Mouse (Mus musculus) thymus, adult 2 months (tissue): Measurements from ENCODE around the gene Pip5kl1. TPM values are rescaled to one million over a fixed set of nuclear protein-coding genes. Genes with fewer than 3 reads are reported as not detected.
A peak's percentile ranks its signal among the peaks of the same experiment; 100 is the strongest.

Source experiments
- DNase-seq: peaks from one replicate; pipeline ENCODE4 v3.0.0; 2021
- H3K27ac ChIP-seq: fragments of 200-500 bp; 2 replicates; pipeline ENCODE4 v1.5.1; 2012; ENCODE audit warnings: low read length, control low read depth; ENCODE audit not compliant: control insufficient read depth, insufficient read depth
- H3K27me3 ChIP-seq: fragments of 200-500 bp; 2 replicates; pipeline ENCODE4 v1.6.1; 2012; ENCODE audit warnings: mild to moderate bottlenecking, low read length, moderate library complexity, mixed read lengths; ENCODE audit not compliant: control insufficient read depth, insufficient read depth
- H3K36me3 ChIP-seq: fragments of 200-500 bp; 2 replicates; pipeline ENCODE4 v1.6.1; 2012; ENCODE audit warnings: mild to moderate bottlenecking, low read length, moderate library complexity; ENCODE audit not compliant: control insufficient read depth, insufficient read depth
- H3K4me1 ChIP-seq: fragments of 200-500 bp; replicated peaks from 2 replicates; pipeline ENCODE4 v1.6.1; 2012; ENCODE audit warnings: low read length; ENCODE audit not compliant: control insufficient read depth, insufficient read depth
- H3K4me3 ChIP-seq: fragments of 200-500 bp; 2 replicates; pipeline ENCODE4 v1.5.1; 2012; ENCODE audit warnings: mild to moderate bottlenecking, low read length, control low read depth, moderate library complexity; ENCODE audit not compliant: control insufficient read depth, insufficient read depth
- CTCF ChIP-seq: fragments of 200-500 bp; IDR thresholded peaks from 2 replicates; pipeline ENCODE4 v1.5.1; 2012; ENCODE audit warnings: mild to moderate bottlenecking, control low read depth, low read length, moderate library complexity, borderline replicate concordance; ENCODE audit not compliant: control insufficient read depth, poor library complexity, insufficient read depth; ENCODE audit errors: extremely low read depth
- POLR2A ChIP-seq: fragments of 200-500 bp; IDR thresholded peaks from 2 replicates; pipeline ENCODE4 v1.6.1; 2012; ENCODE audit warnings: mild to moderate bottlenecking, low read length, control low read depth, moderate library complexity; ENCODE audit not compliant: control insufficient read depth, poor library complexity, insufficient read depth; ENCODE audit errors: extremely low read depth
- WGBS: fragments of 180-500 bp; shearing (Covaris S2); methylation state at CpG from one replicate; pipeline ENCODE4 v1.1.7; 2018; 5-methylcytosine and 5-hydroxymethylcytosine counted together
- polyA plus RNA-seq: library from polyadenylated mRNA; depleted of rRNA; stranded (reverse); fragments of >200 nt; gene quantifications from 2 replicates; pipeline ENCODE4 v1.2.3, GENCODE M21; 2012

The Pip5kl1 gene
- polyA plus RNA-seq, 1 experiment: 0.92 TPM

DNA sequence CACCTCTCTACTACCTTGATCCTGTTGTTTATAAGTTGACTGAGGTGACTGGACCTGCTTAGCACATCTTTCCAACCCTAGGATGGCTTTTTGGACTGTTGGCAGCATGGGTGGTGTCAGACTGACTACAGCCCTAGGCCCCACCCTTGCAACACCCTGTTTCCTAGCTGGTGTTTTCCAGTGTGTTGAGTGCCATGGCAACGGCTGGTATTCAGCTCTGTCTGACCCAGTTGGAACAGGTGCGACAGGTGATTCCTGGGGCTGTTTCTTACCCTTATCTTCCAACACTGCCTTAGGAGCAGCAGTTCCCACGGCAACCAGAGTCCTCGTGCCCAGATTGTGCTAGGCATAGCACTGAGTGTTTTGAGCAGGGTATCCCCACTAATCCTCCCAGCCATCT, 36.1 kb upstream of the Pip5kl1 start:
- DNase-seq: no peak
- Histone ChIP-seq H3K27ac (no peak overlapping the region), H3K4me3 (peak overlapping the region; percentile 15; the same call in 1 of the 2 replicates), H3K36me3 (no peaks in the 10 kb centered on the region), H3K4me1 (peaks cover 61% of the 10 kb centered on the region), H3K27me3 (peaks cover 7% of the 10 kb centered on the region; the same call in 1 of the 2 replicates)
- 59% methylated on average over 4 of the region's 4 CpGs for WGBS
- TF ChIP-seq CTCF (no peak), POLR2A (no peak)

GRCm38 (mm10) chr2:32539452-32539981, 35.1 kb upstream of the Pip5kl1 start:
- H3K27ac ChIP-seq: no peak overlapping the region
- no peaks in the 10 kb centered on the region for H3K36me3 ChIP-seq
- no peak for TF ChIP-seq CTCF
- no peak for TF ChIP-seq POLR2A
- H3K4me1 ChIP-seq: peaks cover 64% of the 10 kb centered on the region
- 78% methylated on average over 14 of the region's 14 CpGs for WGBS
- peaks cover 7% of the 10 kb centered on the region; the same call in 1 of the 2 replicates for H3K27me3 ChIP-seq
- H3K4me3 ChIP-seq: 0 out of 2 replicates have a peak overlapping the region, but pooled peaks have one; percentile 7
- no peak for DNase-seq

DNA sequence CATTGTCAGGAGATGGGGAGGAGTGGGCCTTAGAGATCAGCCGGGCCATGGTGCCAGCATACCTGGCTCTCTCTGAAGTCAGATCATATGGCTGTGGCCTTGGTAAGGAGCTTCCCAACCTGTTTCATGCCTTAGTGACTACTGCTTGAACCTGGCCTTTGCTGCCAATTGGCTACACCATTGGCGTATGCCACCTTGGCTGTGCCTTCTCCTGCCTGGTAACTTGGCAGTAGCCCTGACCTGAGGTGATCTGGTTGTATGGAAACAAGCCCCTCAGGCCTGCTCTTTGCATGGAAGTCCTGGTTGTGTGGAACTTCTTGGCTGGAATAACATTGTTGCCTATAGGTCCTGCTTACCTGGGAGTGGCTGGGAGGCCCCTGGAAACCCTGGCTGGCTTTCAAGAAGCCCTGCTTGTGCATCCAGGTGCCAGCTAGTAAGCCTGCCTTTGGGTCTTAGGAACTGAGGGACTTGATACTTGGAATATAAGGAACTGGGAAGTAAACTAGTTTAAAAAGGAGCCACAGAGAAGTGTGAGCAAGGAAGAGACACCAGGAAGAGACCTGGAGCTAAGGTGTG, 33.2 kb upstream of the Pip5kl1 start:
- DNase-seq: no peak
- Histone ChIP-seq H3K4me1 (peaks cover 55% of the 10 kb centered on the region), H3K36me3 (no peaks in the 10 kb centered on the region), H3K27ac (peak overlapping the region; percentile 37; the same call in 1 of the 2 replicates), H3K27me3 (peaks cover 5% of the 10 kb centered on the region; the same call in 1 of the 2 replicates), H3K4me3 (no peak overlapping the region)
- no peak for TF ChIP-seq POLR2A
- no peak for TF ChIP-seq CTCF
- 84% methylated on average over 2 of the region's 2 CpGs for WGBS

DNA sequence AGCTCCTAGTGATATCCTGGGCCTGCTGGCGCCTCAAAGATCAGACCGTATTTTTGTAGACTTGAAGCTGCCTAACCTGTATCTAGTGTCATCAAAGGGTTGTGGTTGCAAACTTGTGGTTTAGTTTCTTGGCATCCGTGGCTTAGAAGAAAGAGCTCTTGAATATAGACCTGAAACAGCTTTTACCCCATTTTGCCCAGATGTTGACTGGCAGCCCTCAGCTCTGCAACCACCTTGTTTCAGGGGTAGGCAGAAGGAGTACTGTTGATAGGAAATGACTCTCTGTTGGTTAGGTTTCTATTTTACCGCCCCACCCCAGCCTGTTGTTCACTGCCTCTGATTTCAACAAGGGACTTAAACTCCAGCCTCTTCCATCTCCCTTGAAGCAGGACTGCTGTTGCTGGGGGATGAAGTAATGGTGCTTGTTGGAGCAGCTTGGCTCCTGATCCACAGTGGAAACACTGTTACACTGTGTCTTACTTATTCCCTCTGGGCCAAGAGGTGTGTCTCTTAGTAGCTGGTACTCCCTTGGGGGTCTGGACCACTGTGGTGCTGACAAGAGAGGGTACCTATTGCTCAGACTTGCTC, 32.5 kb upstream of the Pip5kl1 start:
- H3K4me1 ChIP-seq: peaks cover 51% of the 10 kb centered on the region
- WGBS: 4% methylated on average over 4 of the region's 4 CpGs
- peaks cover 4% of the 10 kb centered on the region; the same call in 1 of the 2 replicates for H3K27me3 ChIP-seq
- no peak for TF ChIP-seq CTCF
- TF ChIP-seq POLR2A: no peak
- H3K4me3 ChIP-seq: no peak overlapping the region
- peak; percentile 85 for DNase-seq
- H3K36me3 ChIP-seq: no peaks in the 10 kb centered on the region
- H3K27ac ChIP-seq: peak overlapping the region; percentile 93

DNA sequence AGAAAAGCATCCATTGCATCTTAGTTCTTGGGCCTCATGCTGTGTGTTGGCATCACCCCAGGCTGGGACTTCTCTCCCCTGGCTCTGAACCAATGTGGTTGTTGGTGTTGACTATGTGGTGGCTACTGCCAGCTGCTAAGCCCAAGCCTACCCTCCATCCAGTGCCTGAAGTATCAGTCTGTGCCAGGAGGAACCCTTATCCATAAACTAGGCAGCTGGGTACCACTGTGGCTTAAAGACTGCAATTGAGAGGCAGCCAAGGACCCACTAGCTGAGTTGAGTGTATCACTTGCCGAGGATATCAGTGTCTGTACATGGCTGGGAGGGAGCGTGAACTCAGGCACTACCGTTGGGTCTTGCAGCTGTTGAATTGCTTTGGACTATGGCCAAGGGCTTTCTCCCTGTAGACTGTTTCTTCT, 31.6 kb upstream of the Pip5kl1 start:
- H3K4me1 ChIP-seq: peaks cover 49% of the 10 kb centered on the region
- 63% methylated on average over 3 of the region's 3 CpGs for WGBS
- H3K36me3 ChIP-seq: no peaks in the 10 kb centered on the region
- TF ChIP-seq CTCF (no peak), POLR2A (no peak)
- peak overlapping the region; percentile 8; the same call in 1 of the 2 replicates for H3K27ac ChIP-seq
- peaks cover 2% of the 10 kb centered on the region; the same call in 1 of the 2 replicates for H3K27me3 ChIP-seq
- DNase-seq: no peak
- no peak overlapping the region for H3K4me3 ChIP-seq

DNA sequence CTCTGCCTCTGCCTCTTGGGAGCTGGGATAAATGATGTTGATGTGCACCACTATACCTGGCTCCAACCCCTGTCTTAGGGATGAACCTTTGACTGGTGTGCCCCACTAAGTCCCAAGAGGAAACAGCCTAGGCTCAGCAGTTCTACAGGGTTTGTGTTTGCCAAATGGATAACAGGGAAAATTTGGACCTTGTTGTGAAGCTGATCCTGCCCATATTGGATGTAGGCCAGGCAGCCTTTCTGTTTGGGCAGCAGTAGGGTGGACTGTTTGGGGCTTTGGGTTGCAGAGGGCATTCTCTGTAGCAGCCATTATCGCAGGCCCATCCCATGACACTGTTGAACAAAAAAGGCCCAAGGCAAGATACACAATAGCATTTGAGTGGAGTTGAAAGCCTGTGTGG, 27.6 kb upstream of the Pip5kl1 start:
- Histone ChIP-seq H3K4me3 (no peak overlapping the region), H3K4me1 (peaks cover 31% of the 10 kb centered on the region), H3K27me3 (no peaks in the 10 kb centered on the region), H3K27ac (no peak overlapping the region), H3K36me3 (no peaks in the 10 kb centered on the region)
- no peak for DNase-seq
- TF ChIP-seq CTCF: no peak
- TF ChIP-seq POLR2A: no peak
- 97% methylated on average over 1 of the region's 1 CpGs for WGBS

DNA sequence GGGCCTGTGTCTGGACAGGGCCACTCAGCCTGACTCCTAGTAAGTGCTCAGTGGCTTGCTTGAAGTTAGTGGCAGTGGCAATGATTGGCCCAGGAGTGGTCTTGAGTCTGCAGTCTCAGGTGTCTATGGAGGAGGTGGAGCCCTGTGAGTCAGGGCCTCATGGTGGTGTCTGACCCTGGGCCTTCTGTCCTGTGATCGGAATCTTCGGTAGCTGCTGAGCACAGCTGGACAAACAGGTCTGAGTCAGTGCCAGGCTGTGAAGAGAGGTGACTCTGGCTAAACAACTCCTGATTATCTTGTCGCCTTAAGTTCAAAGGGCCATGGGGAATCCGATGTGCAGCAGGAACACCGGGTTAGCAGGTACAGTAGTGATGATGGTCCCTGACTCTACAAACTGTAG, 27.2 kb upstream of the Pip5kl1 start:
- WGBS: 91% methylated on average over 5 of the region's 5 CpGs

More for the DNA sequence above, 27.2 kb upstream of the Pip5kl1 start:
- H3K36me3 ChIP-seq: no peaks in the 10 kb centered on the region
- DNase-seq: no peak
- TF ChIP-seq CTCF (no peak), POLR2A (no peak)
- no peak overlapping the region for H3K4me3 ChIP-seq
- H3K4me1 ChIP-seq: peaks cover 28% of the 10 kb centered on the region
- H3K27me3 ChIP-seq: no peaks in the 10 kb centered on the region
- no peak overlapping the region for H3K27ac ChIP-seq
